Mouse (Mus musculus): ENCODE measurements around the gene Brat1. TPM values are rescaled to one million over a fixed set of nuclear protein-coding genes. Genes with fewer than 3 reads are reported as not detected.

Gene Brat1
- polyA plus RNA-seq, 1 experiment: not detected

- Histone ChIP-seq H3K27ac (ENCODE audit: insufficient read depth, low read depth, low read length) (no peak overlapping the region), H3K4me1 (ENCODE audit: control insufficient read depth, insufficient read depth, low read length) (peaks cover 31% of the 10 kb centered on the region), H3K4me3 (ENCODE audit: insufficient read depth, low read depth, low read length) (no peak overlapping the region)
- WGBS: 82% methylated on average over 4 of the region's 4 CpGs
- no peak for TF ChIP-seq CTCF (IDR thresholded peaks at IDR 0.05; ENCODE audit: insufficient read depth, low read depth, low read length)
- TF ChIP-seq POLR2A (IDR thresholded peaks at IDR 0.05; ENCODE audit: insufficient read depth, low read depth, low read length): no peak
These were observed 61.8 kb downstream of the Brat1 start for GRCm38 (mm10) chr5:140766566-140766965.

- WGBS: 26% methylated on average over 9 of the region's 9 CpGs
- H3K27ac ChIP-seq (ENCODE audit: insufficient read depth, low read depth, low read length): peak overlapping the region; percentile 59
- H3K4me3 ChIP-seq (ENCODE audit: insufficient read depth, low read depth, low read length): no peak overlapping the region
- TF ChIP-seq CTCF (IDR thresholded peaks at IDR 0.05; ENCODE audit: insufficient read depth, low read depth, low read length) (no peak), POLR2A (IDR thresholded peaks at IDR 0.05; ENCODE audit: insufficient read depth, low read depth, low read length) (no peak)
- peaks cover 42% of the 10 kb centered on the region for H3K4me1 ChIP-seq (ENCODE audit: control insufficient read depth, insufficient read depth, low read length)
These were observed 62.9 kb downstream of the Brat1 start for GRCm38 (mm10) chr5:140767704-140768141.

GRCm38 (mm10) chr5:140768333-140768732, 63.5 kb downstream of the Brat1 start:
- Histone ChIP-seq H3K4me1 (ENCODE audit: control insufficient read depth, insufficient read depth, low read length) (peaks cover 45% of the 10 kb centered on the region), H3K4me3 (ENCODE audit: insufficient read depth, low read depth, low read length) (no peak overlapping the region), H3K27ac (ENCODE audit: insufficient read depth, low read depth, low read length) (peak overlapping the region; percentile 59)
- 50% methylated on average over 5 of the region's 5 CpGs for WGBS
- TF ChIP-seq CTCF (IDR thresholded peaks at IDR 0.05; ENCODE audit: insufficient read depth, low read depth, low read length) (no peak), POLR2A (IDR thresholded peaks at IDR 0.05; ENCODE audit: insufficient read depth, low read depth, low read length) (no peak)

Other genes starting within 250 kb of the Brat1 start
- gene Chst12, start 199.5 kb upstream of the Brat1 start, polyA plus RNA-seq (2012; ENCODE audit: insufficient read depth, insufficient read length, low replicate concordance, missing spikeins): not detected in 2 replicates
- gene Grifin, start 139.9 kb upstream of the Brat1 start, polyA plus RNA-seq (2012; ENCODE audit: insufficient read depth, insufficient read length, low replicate concordance, missing spikeins): not detected in 2 replicates
- not detected in 2 replicates for gene Lfng, start 97.7 kb upstream of the Brat1 start, polyA plus RNA-seq (2012; ENCODE audit: insufficient read depth, insufficient read length, low replicate concordance, missing spikeins)
- gene Ttyh3, start 56.0 kb upstream of the Brat1 start, polyA plus RNA-seq (2012; ENCODE audit: insufficient read depth, insufficient read length, low replicate concordance, missing spikeins): not detected in 2 replicates
- gene Iqce, start 2.6 kb upstream of the Brat1 start, polyA plus RNA-seq (2012; ENCODE audit: insufficient read depth, insufficient read length, low replicate concordance, missing spikeins): not detected in 2 replicates
- not detected in 2 replicates for gene Amz1, start 19.1 kb downstream of the Brat1 start, polyA plus RNA-seq (2012; ENCODE audit: insufficient read depth, insufficient read length, low replicate concordance, missing spikeins)
- gene Gna12, start 125.4 kb downstream of the Brat1 start, polyA plus RNA-seq (2012; ENCODE audit: insufficient read depth, insufficient read length, low replicate concordance, missing spikeins): not detected in 2 replicates

Measured in olfactory bulb, adult 2 months (tissue).